Mouse (Mus musculus) C2C12 (cell line): ENCODE results near the gene Rasgef1b. TPM values are rescaled to one million over a fixed set of nuclear protein-coding genes. Genes with fewer than 3 reads are reported as not detected.

Experiments
- H3K27me3 ChIP-seq: one replicate; pipeline ENCODE4 v1.6.1; 2011; ENCODE audit not compliant: control insufficient read depth, insufficient read depth, insufficient read length
- H3K36me3 ChIP-seq: one replicate; pipeline ENCODE4 v1.6.1; 2011; ENCODE audit not compliant: control insufficient read depth, insufficient read depth
- H3K4me3 ChIP-seq: one replicate; pipeline ENCODE4 v1.5.1; 2011; ENCODE audit warnings: mild to moderate bottlenecking, control low read depth; ENCODE audit not compliant: poor library complexity, insufficient read depth, severe bottlenecking
- H3K79me2 ChIP-seq: one replicate; pipeline ENCODE4 v1.6.1; 2011; ENCODE audit not compliant: control insufficient read depth, insufficient read depth
- H3K79me3 ChIP-seq: one replicate; pipeline ENCODE4 v1.6.1; 2011; ENCODE audit warnings: low read depth, control low read depth
- H3ac ChIP-seq: one replicate; pipeline ENCODE3; 2011; ENCODE audit warnings: low read depth; ENCODE audit not compliant: control insufficient read depth, insufficient read length
- CEBPB ChIP-seq: IDR thresholded peaks from one replicate; pipeline ENCODE4 v1.6.1; 2011; ENCODE audit warnings: low read depth, mild to moderate bottlenecking, control low read depth, moderate library complexity
- CTCF ChIP-seq: IDR thresholded peaks from one replicate; pipeline ENCODE4 v1.5.1; 2011; ENCODE audit not compliant: control insufficient read depth, insufficient read depth, insufficient read length
- FOSL1 ChIP-seq: IDR thresholded peaks from one replicate; pipeline ENCODE4 v1.8.0; 2011; ENCODE audit warnings: mild to moderate bottlenecking, low read length; ENCODE audit not compliant: poor library complexity, insufficient read depth, severe bottlenecking
- MAX ChIP-seq: IDR thresholded peaks from one replicate; pipeline ENCODE4 v1.6.1; 2011; ENCODE audit warnings: mild to moderate bottlenecking, control low read depth
- MYOD1 ChIP-seq: IDR thresholded peaks from one replicate; pipeline ENCODE4 v1.6.1; 2011; ENCODE audit warnings: low read depth; ENCODE audit not compliant: control insufficient read depth, insufficient read length
- MYOG ChIP-seq: IDR thresholded peaks from one replicate; pipeline ENCODE4 v1.6.1; 2011; ENCODE audit not compliant: control insufficient read depth, insufficient read length; ENCODE audit errors: extremely low read depth
- USF1 ChIP-seq: IDR thresholded peaks from one replicate; pipeline ENCODE4 v1.6.1; 2011; ENCODE audit warnings: low read depth, mild to moderate bottlenecking, control low read depth, moderate library complexity
- polyA plus RNA-seq: library from polyadenylated mRNA; unstranded; fragments of >200 nt; fragmentation: generic; extraction: Trizol; gene quantifications from one replicate; pipeline ENCODE4 v1.2.1, GENCODE M21; 2012; ENCODE audit warnings: missing spikeins

The Rasgef1b gene
- polyA plus RNA-seq, 1 experiment = 0.05 TPM

- Histone ChIP-seq H3K79me2 (no peaks in the 10 kb centered on the region), H3K36me3 (no peaks in the 10 kb centered on the region), H3ac (no peak overlapping the region), H3K79me3 (no peaks in the 10 kb centered on the region), H3K4me3 (no peak overlapping the region), H3K27me3 (no peaks in the 10 kb centered on the region)
- TF ChIP-seq FOSL1 (no peak), MYOG (no peak)
Observed at GRCm38 (mm10) chr5:99388131-99388530, 340.7 kb downstream of the Rasgef1b start.

DNA sequence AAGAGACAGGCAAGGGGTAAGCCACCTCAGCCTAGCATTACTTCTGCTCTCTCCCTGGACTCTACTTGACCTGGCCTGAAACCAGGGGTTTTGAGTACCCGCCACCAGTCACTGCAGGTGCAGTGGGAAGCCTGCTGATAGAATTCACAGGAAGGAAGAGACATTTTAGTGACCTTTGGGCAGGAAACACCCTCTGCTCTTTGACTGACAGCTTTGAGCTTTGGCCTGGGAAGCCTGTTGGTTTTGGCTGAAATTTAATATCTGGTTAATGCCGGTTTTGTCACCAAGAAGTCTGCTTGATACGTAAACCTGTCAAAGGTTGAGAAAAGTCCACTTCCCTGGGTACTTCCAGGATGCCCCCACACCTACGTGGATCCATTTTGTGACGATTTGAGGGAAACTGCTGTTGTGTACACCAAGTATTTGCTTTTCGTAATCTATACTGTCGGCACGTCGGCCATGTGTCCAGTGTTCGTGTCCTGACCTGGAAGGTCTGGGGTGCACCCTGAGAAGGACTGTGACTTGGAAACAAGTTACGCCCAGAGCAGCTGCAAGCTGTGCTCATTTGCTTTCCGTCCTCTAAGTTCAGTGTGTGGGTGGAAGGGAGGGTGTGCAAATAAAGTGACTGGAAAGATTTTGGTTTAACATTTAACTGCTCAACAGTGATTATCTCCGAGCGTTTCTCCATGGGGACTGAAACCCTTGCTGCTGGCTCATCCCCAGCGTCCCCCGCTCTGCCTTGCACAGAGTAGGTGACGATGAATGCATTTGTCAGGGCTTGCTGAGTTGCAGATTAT lies 341.5 kb downstream of the Rasgef1b start:
- no peak overlapping the region for H3ac ChIP-seq
- TF ChIP-seq CEBPB (no peak), MYOD1 (peak; percentile 31), USF1 (no peak)
- H3K36me3 ChIP-seq = no peaks in the 10 kb centered on the region
- H3K79me3 ChIP-seq = no peaks in the 10 kb centered on the region
- no peak overlapping the region for H3K4me3 ChIP-seq
- no peaks in the 10 kb centered on the region for H3K79me2 ChIP-seq
- no peaks in the 10 kb centered on the region for H3K27me3 ChIP-seq

GRCm38 (mm10) chr5:99386246-99386845 lies 342.5 kb downstream of the Rasgef1b start:
- H3K36me3 ChIP-seq = no peaks in the 10 kb centered on the region
- H3K27me3 ChIP-seq = no peaks in the 10 kb centered on the region
- no peak overlapping the region for H3K4me3 ChIP-seq
- H3ac ChIP-seq = no peak overlapping the region
- H3K79me2 ChIP-seq = no peaks in the 10 kb centered on the region
- H3K79me3 ChIP-seq = no peaks in the 10 kb centered on the region
- TF ChIP-seq MYOD1 (no peak), CTCF (no peak), CEBPB (no peak), FOSL1 (no peak), MAX (no peak)

DNA sequence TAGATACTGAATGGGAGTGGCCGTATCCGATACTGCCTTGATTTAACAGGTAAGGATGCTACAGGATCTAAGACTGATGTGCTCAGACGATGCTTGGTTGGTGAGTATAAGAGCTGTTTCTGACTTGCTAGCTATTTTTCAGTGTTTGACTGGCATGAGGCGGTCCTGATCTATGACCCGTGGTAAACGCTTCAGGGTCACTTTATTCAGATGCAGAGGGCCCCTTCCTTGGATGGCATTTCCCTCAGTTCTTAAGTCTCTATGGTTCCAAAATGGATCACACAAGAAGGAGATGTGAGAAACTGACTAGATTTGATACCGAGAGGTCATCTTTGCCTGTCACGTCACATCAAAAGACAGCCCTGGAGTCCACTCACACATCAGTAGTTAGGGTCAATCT lies 343.1 kb downstream of the Rasgef1b start:
- H3K4me3 ChIP-seq = no peak overlapping the region
- TF ChIP-seq USF1 (no peak), CTCF (no peak)
- no peaks in the 10 kb centered on the region for H3K79me2 ChIP-seq
- no peaks in the 10 kb centered on the region for H3K36me3 ChIP-seq
- H3K27me3 ChIP-seq = no peaks in the 10 kb centered on the region
- no peaks in the 10 kb centered on the region for H3K79me3 ChIP-seq
- no peak overlapping the region for H3ac ChIP-seq

DNA sequence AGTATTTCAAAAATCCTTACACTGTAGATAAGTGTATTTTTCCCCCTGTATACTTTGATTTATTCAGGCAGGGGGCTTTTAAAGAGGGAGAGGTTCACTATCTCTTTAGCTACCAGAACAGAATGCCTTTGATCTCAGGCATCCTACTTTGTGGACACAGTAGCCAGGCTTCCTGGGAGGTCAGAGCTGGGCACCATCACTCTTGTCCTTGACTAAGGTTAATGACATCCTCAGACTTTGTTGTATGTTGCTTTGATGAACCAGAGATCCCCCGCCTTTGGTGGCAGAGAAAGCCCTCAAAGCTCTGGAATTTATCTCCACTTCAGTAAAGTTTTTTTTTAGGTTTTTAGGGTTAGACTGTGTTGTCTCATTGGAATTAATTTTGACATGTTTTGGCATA lies 343.8 kb downstream of the Rasgef1b start:
- Histone ChIP-seq H3K79me3 (no peaks in the 10 kb centered on the region), H3K36me3 (no peaks in the 10 kb centered on the region), H3ac (no peak overlapping the region), H3K79me2 (no peaks in the 10 kb centered on the region), H3K27me3 (no peaks in the 10 kb centered on the region), H3K4me3 (no peak overlapping the region)
- TF ChIP-seq MAX (no peak), MYOG (no peak), CTCF (no peak), MYOD1 (no peak), FOSL1 (no peak), USF1 (no peak), CEBPB (no peak)

GRCm38 (mm10) chr5:99383783-99384281 lies 345.0 kb downstream of the Rasgef1b start:
- no peak for TF ChIP-seq CEBPB
- no peak for TF ChIP-seq FOSL1
- no peak for TF ChIP-seq CTCF
- no peak for TF ChIP-seq MAX
- TF ChIP-seq USF1 = no peak
- no peak for TF ChIP-seq MYOG
- no peak for TF ChIP-seq MYOD1
- H3ac ChIP-seq = no peak overlapping the region
- H3K36me3 ChIP-seq = no peaks in the 10 kb centered on the region
- H3K4me3 ChIP-seq = no peak overlapping the region
- no peaks in the 10 kb centered on the region for H3K79me2 ChIP-seq
- no peaks in the 10 kb centered on the region for H3K79me3 ChIP-seq
- no peaks in the 10 kb centered on the region for H3K27me3 ChIP-seq
